Mouse (Mus musculus) hematopoietic multipotent progenitor cell, adult 10-12 weeks (in vitro differentiated cells): Measurements from ENCODE around the gene Vangl2. TPM values are rescaled to one million over a fixed set of nuclear protein-coding genes. Genes with fewer than 3 reads are reported as not detected.

Experiments used
- polyA plus RNA-seq: library from polyadenylated mRNA; stranded (reverse); fragments of >175 nt; gene quantifications from 2 replicates; pipeline ENCODE4 v1.2.3, GENCODE M21; 2012; ENCODE audit warnings: low replicate concordance

Vangl2 gene
- polyA plus RNA-seq = 7.4 and 11.0 TPM in 2 replicates

DNA sequence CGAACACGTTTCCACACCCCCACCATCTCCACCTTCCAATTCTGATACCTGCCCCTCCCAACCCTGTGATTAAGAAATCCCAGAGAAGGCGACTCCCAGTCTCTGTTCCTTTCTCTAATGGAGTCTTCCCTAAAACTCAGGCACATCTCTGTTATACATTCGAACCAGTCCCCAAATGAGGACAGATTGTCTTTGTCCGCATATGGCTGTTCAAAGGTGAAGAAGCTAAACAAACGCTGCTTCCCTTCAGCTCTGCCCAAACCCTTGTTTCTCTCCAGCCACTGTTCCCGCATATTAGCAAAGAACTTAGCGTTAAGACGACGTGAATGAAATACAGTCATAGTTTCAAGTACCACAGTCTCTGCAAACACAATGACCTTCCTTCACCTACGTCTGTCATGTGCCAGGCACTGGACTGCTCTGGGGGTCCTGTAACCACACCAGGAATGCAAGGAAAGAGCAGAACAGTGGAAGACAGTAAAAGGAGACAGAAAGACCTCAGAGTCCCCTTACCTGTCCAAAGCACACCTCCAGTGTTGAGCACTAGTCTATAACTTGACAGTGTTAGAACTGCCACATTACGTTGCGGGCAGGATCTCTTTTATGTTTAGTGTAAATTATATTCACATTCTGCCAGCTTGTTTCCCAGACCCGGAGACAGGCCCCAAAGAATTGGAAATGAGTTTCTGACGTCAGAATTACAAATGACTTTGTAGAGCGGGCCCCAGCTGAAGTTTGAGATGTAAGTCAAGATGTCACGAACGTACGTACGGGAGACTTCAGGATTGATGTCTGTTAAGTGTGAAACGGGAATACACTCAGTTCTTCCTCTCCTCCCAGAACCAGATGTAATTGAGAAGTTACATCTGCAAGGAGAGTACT is at the start of gene Vangl2:
Gene Vangl2, minus strand, starts transcription at position 51 of the 882 bp plus-strand sequence.

DNA sequence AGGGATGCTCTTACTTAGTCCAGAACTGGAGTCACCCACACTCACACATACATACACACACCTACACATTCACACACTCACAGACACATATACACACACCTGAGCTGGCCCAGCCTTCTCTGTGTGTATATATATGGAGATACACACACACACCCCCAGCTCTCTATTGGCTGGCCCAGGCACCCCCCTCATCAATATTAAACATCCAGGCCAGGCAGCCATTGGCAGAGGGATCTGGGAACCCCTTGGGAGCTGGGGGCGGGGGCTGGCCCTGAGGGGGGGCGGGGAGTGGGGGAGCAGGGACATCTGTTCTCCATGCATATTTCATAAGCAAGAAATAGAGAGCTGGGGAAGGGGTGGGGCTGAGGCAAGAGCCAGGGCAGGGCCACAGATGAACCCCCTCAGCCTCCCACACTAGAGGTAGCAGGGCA is 29.3 kb upstream of the Vangl2 start, which contains the start of gene Nhlh1:
Gene Nhlh1, minus strand, starts transcription at position 83 of the 431 bp plus-strand sequence.

Other genes starting within 250 kb of the Vangl2 start
- gene Cd84, start 188.7 kb downstream of the Vangl2 start, polyA plus RNA-seq = 4.4 and 12.5 TPM in 2 replicates
- 0.46 and 1.7 TPM in 2 replicates for gene Gm10521, start 132.8 kb downstream of the Vangl2 start, polyA plus RNA-seq
- gene Slamf6, start 110.9 kb downstream of the Vangl2 start, polyA plus RNA-seq = 11.1 and 13.6 TPM in 2 replicates
- not detected in 2 replicates for gene Nhlh1, start 29.1 kb upstream of the Vangl2 start, polyA plus RNA-seq
- gene Copa, start 54.1 kb upstream of the Vangl2 start, polyA plus RNA-seq = 38.2 and 38.7 TPM in 2 replicates
- gene Ncstn, start 54.4 kb upstream of the Vangl2 start, polyA plus RNA-seq = 8.2 and 13.8 TPM in 2 replicates
- 9.6 and 25.6 TPM in 2 replicates for gene Pex19, start 98.3 kb upstream of the Vangl2 start, polyA plus RNA-seq
- 59.3 and 67.1 TPM in 2 replicates for gene Dcaf8, start 119.6 kb upstream of the Vangl2 start, polyA plus RNA-seq
- 22.5 and 44.3 TPM in 2 replicates for gene Pea15a, start 178.4 kb upstream of the Vangl2 start, polyA plus RNA-seq
- gene Casq1, start 191.4 kb upstream of the Vangl2 start, polyA plus RNA-seq = 0.35 TPM in 1 of 2 replicates, not detected in the other
- gene Atp1a4, start 230.0 kb upstream of the Vangl2 start, polyA plus RNA-seq = not detected in 2 replicates
- 91.7 and 109 TPM in 2 replicates for gene Igsf8, start 233.2 kb upstream of the Vangl2 start, polyA plus RNA-seq